Mouse (Mus musculus): ENCODE data around the gene Ndufb10. TPM values are rescaled to one million over a fixed set of nuclear protein-coding genes. Genes with fewer than 3 reads are reported as not detected.

Gene Ndufb10
- 205 TPM for polyA plus RNA-seq (2014; fragmentation: Illumina TruSeq; extraction: RNeasy Lipid Tissue Mini Kit (QIAGEN cat#74804); ENCODE audit: low read depth, low replicate concordance)

GRCm38 (mm10) chr17:24724184-24724583 lies at the start of gene Ndufb10:
Ndufb10 (minus strand) TSS chr17:24724478.

GRCm38 (mm10) chr17:24752415-24753394 lies 28.4 kb upstream of the Ndufb10 start, which contains the start of gene Hs3st6:
Hs3st6 (plus strand) TSS chr17:24752988.

GRCm38 (mm10) chr17:24736330-24737051 lies 12.2 kb upstream of the Ndufb10 start, which contains the start of gene Msrb1:
Msrb1 (plus strand) TSS chr17:24736642.

GRCm38 (mm10) chr17:24727618-24728017 lies 3.3 kb upstream of the Ndufb10 start, which contains the start of gene Rpl3l:
Rpl3l (plus strand) TSS chr17:24727820.

GRCm38 (mm10) chr17:24717943-24718342 lies 6.3 kb downstream of the Ndufb10 start, which contains the start of the genes Rnf151 and Rps2:
Rnf151 (minus strand) TSS chr17:24718063.
Rps2 (plus strand) TSS chr17:24718116.

GRCm38 (mm10) chr17:24706982-24707800 lies 17.1 kb downstream of the Ndufb10 start, which contains the start of gene Tbl3:
Tbl3 (minus strand) TSS chr17:24707660.

GRCm38 (mm10) chr17:24696011-24696697 lies 28.1 kb downstream of the Ndufb10 start, which contains the start of the genes Gfer and Noxo1:
Gfer (minus strand) TSS chr17:24696156.
Noxo1 (plus strand) TSS chr17:24696234.

GRCm38 (mm10) chr17:24689251-24690081 lies 34.8 kb downstream of the Ndufb10 start, which contains the start of gene Syngr3:
Syngr3 (minus strand) TSS chr17:24689955.

Other genes starting within 250 kb of the Ndufb10 start
- 2.4 TPM for gene Mlst8, start 245.4 kb downstream of the Ndufb10 start, polyA plus RNA-seq (2014; fragmentation: Illumina TruSeq; extraction: RNeasy Lipid Tissue Mini Kit (QIAGEN cat#74804); ENCODE audit: low read depth, low replicate concordance)
- not detected for gene Caskin1, start 235.9 kb downstream of the Ndufb10 start, polyA plus RNA-seq (2014; fragmentation: Illumina TruSeq; extraction: RNeasy Lipid Tissue Mini Kit (QIAGEN cat#74804); ENCODE audit: low read depth, low replicate concordance)
- gene Traf7, start 196.5 kb downstream of the Ndufb10 start, polyA plus RNA-seq (2014; fragmentation: Illumina TruSeq; extraction: RNeasy Lipid Tissue Mini Kit (QIAGEN cat#74804); ENCODE audit: low read depth, low replicate concordance): 1.9 TPM
- not detected for gene Rab26, start 190.3 kb downstream of the Ndufb10 start, polyA plus RNA-seq (2014; fragmentation: Illumina TruSeq; extraction: RNeasy Lipid Tissue Mini Kit (QIAGEN cat#74804); ENCODE audit: low read depth, low replicate concordance)
- gene Pkd1, start 174.6 kb downstream of the Ndufb10 start, polyA plus RNA-seq (2014; fragmentation: Illumina TruSeq; extraction: RNeasy Lipid Tissue Mini Kit (QIAGEN cat#74804); ENCODE audit: low read depth, low replicate concordance): 4.7 TPM
- gene Tsc2, start 91.8 kb downstream of the Ndufb10 start, polyA plus RNA-seq (2014; fragmentation: Illumina TruSeq; extraction: RNeasy Lipid Tissue Mini Kit (QIAGEN cat#74804); ENCODE audit: low read depth, low replicate concordance): 11.8 TPM
- gene Nthl1, start 91.8 kb downstream of the Ndufb10 start, polyA plus RNA-seq (2014; fragmentation: Illumina TruSeq; extraction: RNeasy Lipid Tissue Mini Kit (QIAGEN cat#74804); ENCODE audit: low read depth, low replicate concordance): 0.28 TPM
- 11.1 TPM for gene Slc9a3r2, start 74.2 kb downstream of the Ndufb10 start, polyA plus RNA-seq (2014; fragmentation: Illumina TruSeq; extraction: RNeasy Lipid Tissue Mini Kit (QIAGEN cat#74804); ENCODE audit: low read depth, low replicate concordance)
- gene Npw, start 66.0 kb downstream of the Ndufb10 start, polyA plus RNA-seq (2014; fragmentation: Illumina TruSeq; extraction: RNeasy Lipid Tissue Mini Kit (QIAGEN cat#74804); ENCODE audit: low read depth, low replicate concordance): not detected
- gene Zfp598, start 54.8 kb downstream of the Ndufb10 start, polyA plus RNA-seq (2014; fragmentation: Illumina TruSeq; extraction: RNeasy Lipid Tissue Mini Kit (QIAGEN cat#74804); ENCODE audit: low read depth, low replicate concordance): 1.0 TPM
- gene Syngr3, start 34.5 kb downstream of the Ndufb10 start, polyA plus RNA-seq (2014; fragmentation: Illumina TruSeq; extraction: RNeasy Lipid Tissue Mini Kit (QIAGEN cat#74804); ENCODE audit: low read depth, low replicate concordance): 0.32 TPM
- gene Gfer, start 28.3 kb downstream of the Ndufb10 start, polyA plus RNA-seq (2014; fragmentation: Illumina TruSeq; extraction: RNeasy Lipid Tissue Mini Kit (QIAGEN cat#74804); ENCODE audit: low read depth, low replicate concordance): 9.9 TPM
- 1.4 TPM for gene Noxo1, start 28.2 kb downstream of the Ndufb10 start, polyA plus RNA-seq (2014; fragmentation: Illumina TruSeq; extraction: RNeasy Lipid Tissue Mini Kit (QIAGEN cat#74804); ENCODE audit: low read depth, low replicate concordance)
- gene Tbl3, start 16.8 kb downstream of the Ndufb10 start, polyA plus RNA-seq (2014; fragmentation: Illumina TruSeq; extraction: RNeasy Lipid Tissue Mini Kit (QIAGEN cat#74804); ENCODE audit: low read depth, low replicate concordance): not detected
- not detected for gene Rnf151, start 6.4 kb downstream of the Ndufb10 start, polyA plus RNA-seq (2014; fragmentation: Illumina TruSeq; extraction: RNeasy Lipid Tissue Mini Kit (QIAGEN cat#74804); ENCODE audit: low read depth, low replicate concordance)
- gene Rps2, start 6.4 kb downstream of the Ndufb10 start, polyA plus RNA-seq (2014; fragmentation: Illumina TruSeq; extraction: RNeasy Lipid Tissue Mini Kit (QIAGEN cat#74804); ENCODE audit: low read depth, low replicate concordance): 425 TPM
- not detected for gene Rpl3l, start 3.3 kb upstream of the Ndufb10 start, polyA plus RNA-seq (2014; fragmentation: Illumina TruSeq; extraction: RNeasy Lipid Tissue Mini Kit (QIAGEN cat#74804); ENCODE audit: low read depth, low replicate concordance)
- 5.7 TPM for gene Msrb1, start 12.2 kb upstream of the Ndufb10 start, polyA plus RNA-seq (2014; fragmentation: Illumina TruSeq; extraction: RNeasy Lipid Tissue Mini Kit (QIAGEN cat#74804); ENCODE audit: low read depth, low replicate concordance)
- gene Hs3st6, start 28.5 kb upstream of the Ndufb10 start, polyA plus RNA-seq (2014; fragmentation: Illumina TruSeq; extraction: RNeasy Lipid Tissue Mini Kit (QIAGEN cat#74804); ENCODE audit: low read depth, low replicate concordance): not detected
- gene Meiob, start 79.8 kb upstream of the Ndufb10 start, polyA plus RNA-seq (2014; fragmentation: Illumina TruSeq; extraction: RNeasy Lipid Tissue Mini Kit (QIAGEN cat#74804); ENCODE audit: low read depth, low replicate concordance): 0.44 TPM
- 52.5 TPM for gene Hagh, start 115.7 kb upstream of the Ndufb10 start, polyA plus RNA-seq (2014; fragmentation: Illumina TruSeq; extraction: RNeasy Lipid Tissue Mini Kit (QIAGEN cat#74804); ENCODE audit: low read depth, low replicate concordance)
- gene Fahd1, start 125.9 kb upstream of the Ndufb10 start, polyA plus RNA-seq (2014; fragmentation: Illumina TruSeq; extraction: RNeasy Lipid Tissue Mini Kit (QIAGEN cat#74804); ENCODE audit: low read depth, low replicate concordance): 332 TPM
- gene Igfals, start 141.5 kb upstream of the Ndufb10 start, polyA plus RNA-seq (2014; fragmentation: Illumina TruSeq; extraction: RNeasy Lipid Tissue Mini Kit (QIAGEN cat#74804); ENCODE audit: low read depth, low replicate concordance): 0.77 TPM
- gene Nubp2, start 161.9 kb upstream of the Ndufb10 start, polyA plus RNA-seq (2014; fragmentation: Illumina TruSeq; extraction: RNeasy Lipid Tissue Mini Kit (QIAGEN cat#74804); ENCODE audit: low read depth, low replicate concordance): 4.9 TPM
- gene Spsb3, start 162.2 kb upstream of the Ndufb10 start, polyA plus RNA-seq (2014; fragmentation: Illumina TruSeq; extraction: RNeasy Lipid Tissue Mini Kit (QIAGEN cat#74804); ENCODE audit: low read depth, low replicate concordance): 0.61 TPM
- 1.6 TPM for gene Eme2, start 170.6 kb upstream of the Ndufb10 start, polyA plus RNA-seq (2014; fragmentation: Illumina TruSeq; extraction: RNeasy Lipid Tissue Mini Kit (QIAGEN cat#74804); ENCODE audit: low read depth, low replicate concordance)
- 1.1 TPM for gene Mrps34, start 170.6 kb upstream of the Ndufb10 start, polyA plus RNA-seq (2014; fragmentation: Illumina TruSeq; extraction: RNeasy Lipid Tissue Mini Kit (QIAGEN cat#74804); ENCODE audit: low read depth, low replicate concordance)
- 3.3 TPM for gene Nme3, start 172.0 kb upstream of the Ndufb10 start, polyA plus RNA-seq (2014; fragmentation: Illumina TruSeq; extraction: RNeasy Lipid Tissue Mini Kit (QIAGEN cat#74804); ENCODE audit: low read depth, low replicate concordance)
- gene Mapk8ip3, start 212.5 kb upstream of the Ndufb10 start, polyA plus RNA-seq (2014; fragmentation: Illumina TruSeq; extraction: RNeasy Lipid Tissue Mini Kit (QIAGEN cat#74804); ENCODE audit: low read depth, low replicate concordance): 3.3 TPM
- 80.0 TPM for gene Jpt2, start 236.2 kb upstream of the Ndufb10 start, polyA plus RNA-seq (2014; fragmentation: Illumina TruSeq; extraction: RNeasy Lipid Tissue Mini Kit (QIAGEN cat#74804); ENCODE audit: low read depth, low replicate concordance)